Mouse (Mus musculus) embryonic stem cell, embryonic (primary cell): Measurements from ENCODE around the gene Dpf3.

Source experiments
- CTCF ChIA-PET, 4 experiments: fragments of 300-600 bp in 2 of 4; fragments of 350-600 bp in 2 of 4; sonication (Branson Sonifier 250); formaldehyde crosslinking; loops; one replicate each; lab custom pipeline; 2022; ENCODE audit warnings: inconsistent platforms in 2 of 4; lab: Charles Lee
- POLR2A ChIA-PET, 4 experiments: fragments of 300-600 bp in 2 of 4; fragments of 350-600 bp in 2 of 4; sonication (Branson Sonifier 250); formaldehyde crosslinking; loops; one replicate each; lab custom pipeline; 2022; ENCODE audit warnings: antibody characterized with exemption in 4 of 4, inconsistent platforms in 1 of 4; lab: Charles Lee

Gene Dpf3

DNA sequence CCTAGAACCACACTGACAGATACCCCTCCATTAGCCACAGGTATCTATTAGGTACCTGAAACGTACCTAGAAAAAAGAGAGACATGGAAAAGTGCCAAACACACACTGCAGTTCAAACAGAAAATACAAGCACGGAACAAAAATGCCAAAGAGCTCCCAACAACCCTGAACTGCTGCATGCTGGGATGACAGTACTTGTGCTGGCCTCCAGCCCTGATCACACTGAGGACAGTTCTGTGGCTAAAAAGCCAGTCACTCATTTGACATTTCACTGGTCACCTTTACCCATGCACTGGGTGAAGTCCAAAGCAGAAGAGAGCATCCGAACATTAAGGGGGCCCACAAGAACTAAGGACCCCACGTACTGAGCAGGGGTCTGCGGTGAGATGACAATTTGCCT, 137.8 kb downstream of the Dpf3 start:
- POLR2A ChIA-PET, result no interaction called here
- CTCF ChIA-PET, result interaction anchor here in 1 of 4 experiments (0.6 kb wide), 1 partner anchor 121 kb away, joined by 4 read pairs; no protein-coding TSS in a partner anchor

DNA sequence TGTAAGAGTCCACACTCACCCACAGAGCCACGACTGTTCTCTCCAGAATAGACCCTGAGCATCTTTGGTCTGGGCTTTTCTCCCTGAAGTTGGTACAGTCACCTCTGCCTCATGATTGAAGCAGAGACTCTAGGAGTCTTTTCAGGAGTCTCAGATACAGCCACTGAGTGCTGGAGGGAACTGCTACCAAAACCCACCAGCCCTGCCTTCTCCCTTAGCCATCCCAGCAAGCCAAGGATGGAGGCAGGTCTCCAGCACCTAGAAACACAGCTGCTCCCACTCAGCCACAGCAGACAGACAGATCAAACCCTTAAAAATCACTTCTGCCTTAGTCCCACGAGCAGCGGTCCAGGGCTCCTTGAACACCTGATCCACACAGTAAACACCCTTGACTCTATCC, 139.3 kb downstream of the Dpf3 start:
- ChIA-PET CTCF (interaction anchor here in 1 of 4 experiments (0.7 kb wide), 1 partner anchor 12 kb away, joined by 6 read pairs; no protein-coding TSS in a partner anchor), POLR2A (no interaction called here)

- ChIA-PET POLR2A (interaction anchor here in 2 of 4 experiments (0.7 to 1.0 kb wide), 2 partner anchors 13 to 502 kb away, joined by 3 to 5 read pairs; no protein-coding TSS in a partner anchor), CTCF (no interaction called here)
These were observed 144.7 kb downstream of the Dpf3 start for GRCm38 (mm10) chr12:83342875-83343185.

DNA sequence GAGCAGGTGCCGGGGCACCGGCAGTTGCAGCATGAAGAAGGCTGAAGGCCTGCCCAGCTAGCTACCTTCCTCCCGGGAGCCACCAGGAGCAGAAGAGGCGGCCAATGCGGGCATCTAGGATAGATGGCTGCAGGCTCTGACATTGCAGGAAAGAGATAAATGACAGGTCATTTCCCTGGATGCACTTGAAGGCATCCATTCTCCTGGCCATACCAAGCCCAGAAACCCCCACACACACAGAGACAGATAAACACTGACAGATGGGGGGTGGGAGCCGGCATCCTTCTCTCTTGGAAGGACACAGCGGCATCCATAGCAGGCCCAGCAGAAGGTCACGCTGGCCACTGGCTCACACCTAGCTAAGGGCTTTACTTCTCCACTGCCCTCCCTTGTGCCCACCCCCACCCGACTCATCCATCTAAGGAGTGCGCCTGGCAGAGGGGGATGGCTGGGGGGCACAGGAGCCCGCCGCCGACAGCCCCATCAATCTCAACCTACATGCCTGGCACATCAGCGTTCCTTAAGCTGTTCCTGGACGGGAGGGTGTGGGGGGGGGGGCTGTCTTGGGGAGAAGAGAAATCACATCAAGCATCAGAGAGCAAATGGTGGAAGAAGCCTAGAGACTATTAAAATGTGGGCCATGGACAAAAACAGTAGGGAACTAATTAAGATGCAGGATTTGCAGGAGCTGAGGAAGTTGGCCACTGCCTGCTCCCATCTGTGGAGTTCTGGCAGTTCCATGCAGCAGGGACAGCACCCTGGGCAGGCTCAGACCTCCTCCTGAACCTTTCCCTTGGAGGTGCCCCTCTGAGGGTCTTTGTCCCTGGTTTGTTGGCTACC, 145.3 kb downstream of the Dpf3 start:
- ChIA-PET CTCF (interaction anchor here in 1 of 4 experiments (0.6 kb wide), 1 partner anchor 230 kb away, joined by 3 read pairs; no protein-coding TSS in a partner anchor), POLR2A (interaction anchor here in 1 of 4 experiments (0.7 to 1.0 kb wide), 2 partner anchors 13 to 611 kb away, joined by 3 to 5 read pairs; no protein-coding TSS in a partner anchor)

DNA sequence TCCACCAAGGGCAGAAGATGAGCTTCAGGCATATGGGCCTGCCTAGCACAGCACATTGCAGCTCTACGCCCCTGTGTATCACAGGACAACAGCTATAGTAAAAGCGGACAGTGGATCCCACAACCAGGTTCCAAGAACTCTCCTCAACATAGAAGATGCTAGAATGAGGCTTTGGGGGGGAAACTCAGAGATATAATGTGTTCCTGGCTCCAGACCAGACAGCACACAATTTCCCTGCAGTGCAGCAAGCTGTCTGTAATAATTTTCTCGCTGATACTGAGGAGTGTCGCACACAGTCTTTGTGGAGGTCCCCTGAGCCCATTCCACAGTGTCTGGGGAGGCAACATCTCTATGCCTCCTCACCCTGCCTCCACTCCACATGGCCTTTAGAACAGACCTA, 146.6 kb downstream of the Dpf3 start:
- POLR2A ChIA-PET, result interaction anchor here in 1 of 4 experiments (1.0 to 1.5 kb wide), 2 partner anchors 9 to 426 kb away, joined by 3 read pairs; no protein-coding TSS in a partner anchor

GRCm38 (mm10) chr12:83338345-83338744, 149.2 kb downstream of the Dpf3 start:
- CTCF ChIA-PET, result interaction anchor here in 3 of 4 experiments (0.5 to 1.6 kb wide), 3 partner anchors 28 to 660 kb away, joined by 3 to 4 read pairs (median 3); no protein-coding TSS in a partner anchor
- POLR2A ChIA-PET, result interaction anchor here in 1 of 4 experiments (1.0 kb wide), 1 partner anchor 147 kb away, joined by 3 read pairs; no protein-coding TSS in a partner anchor

More for the DNA sequence above, 146.6 kb downstream of the Dpf3 start:
- CTCF ChIA-PET, result interaction anchor here in 1 of 4 experiments (0.5 kb wide), 1 partner anchor 432 kb away, joined by 3 read pairs; no protein-coding TSS in a partner anchor

DNA sequence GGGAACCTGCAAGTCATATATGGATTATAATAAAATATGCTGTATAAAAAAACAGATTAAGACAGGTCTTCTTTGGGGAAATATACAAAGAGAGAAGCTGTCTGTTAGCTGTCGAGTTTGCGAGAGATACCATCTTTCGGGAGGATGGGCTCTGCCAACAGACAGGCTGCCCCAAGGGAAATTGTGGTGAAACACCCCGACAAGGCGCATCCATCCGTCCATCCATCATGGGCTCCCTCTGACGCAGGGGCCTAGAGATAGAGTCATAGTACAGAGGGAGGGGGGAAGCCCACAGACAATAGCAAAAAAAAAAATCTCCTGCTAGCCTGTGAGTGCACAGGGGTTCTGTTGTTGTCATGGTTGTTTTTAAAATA, 149.8 kb downstream of the Dpf3 start:
- ChIA-PET POLR2A (interaction anchor here in 1 of 4 experiments (1.0 kb wide), 1 partner anchor 147 kb away, joined by 3 read pairs; no protein-coding TSS in a partner anchor), CTCF (interaction anchor here in 3 of 4 experiments (0.5 to 0.7 kb wide), 4 partner anchors 17 to 660 kb away, joined by 3 to 6 read pairs (median 4); no protein-coding TSS in a partner anchor)

- CTCF ChIA-PET, result interaction anchor here in 2 of 4 experiments (0.6 to 0.7 kb wide), 3 partner anchors 16 to 237 kb away, joined by 3 to 6 read pairs (median 4); no protein-coding TSS in a partner anchor
- POLR2A ChIA-PET, result interaction anchor here in 2 of 4 experiments (0.7 kb wide), 2 partner anchors 79 to 1639 kb away, joined by 4 read pairs; no protein-coding TSS in a partner anchor
These were observed 150.3 kb downstream of the Dpf3 start for GRCm38 (mm10) chr12:83337077-83337775.

GRCm38 (mm10) chr12:83330056-83330455, 157.5 kb downstream of the Dpf3 start:
- ChIA-PET POLR2A (no interaction called here), CTCF (no interaction called here)

DNA sequence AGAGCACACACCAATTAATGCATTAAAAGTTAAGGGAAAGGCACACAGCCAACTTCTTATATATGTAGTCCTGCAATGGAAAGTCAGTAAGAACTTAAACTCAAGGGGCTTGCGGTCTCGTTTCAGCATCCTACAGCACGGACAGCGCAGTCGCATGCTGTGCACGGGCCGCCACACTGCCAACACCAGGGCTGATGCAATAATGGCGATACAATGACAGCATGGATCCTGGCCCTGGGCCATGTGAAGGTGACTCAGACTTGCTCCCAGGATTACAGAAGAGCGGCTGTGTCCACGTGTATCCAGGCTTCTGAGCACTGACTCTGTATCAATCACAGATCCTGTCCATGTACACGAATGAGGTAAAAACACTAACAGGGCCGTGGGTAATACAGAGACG, 158.6 kb downstream of the Dpf3 start:
- ChIA-PET POLR2A (interaction anchor here in 1 of 4 experiments (1.0 kb wide), 1 partner anchor 14 kb away, joined by 5 read pairs; no protein-coding TSS in a partner anchor), CTCF (no interaction called here)

- POLR2A ChIA-PET, result no interaction called here
- CTCF ChIA-PET, result no interaction called here
These were observed 159.0 kb downstream of the Dpf3 start for GRCm38 (mm10) chr12:83328491-83328890.

GRCm38 (mm10) chr12:83327451-83327850, 160.1 kb downstream of the Dpf3 start:
- ChIA-PET POLR2A (no interaction called here), CTCF (no interaction called here)

DNA sequence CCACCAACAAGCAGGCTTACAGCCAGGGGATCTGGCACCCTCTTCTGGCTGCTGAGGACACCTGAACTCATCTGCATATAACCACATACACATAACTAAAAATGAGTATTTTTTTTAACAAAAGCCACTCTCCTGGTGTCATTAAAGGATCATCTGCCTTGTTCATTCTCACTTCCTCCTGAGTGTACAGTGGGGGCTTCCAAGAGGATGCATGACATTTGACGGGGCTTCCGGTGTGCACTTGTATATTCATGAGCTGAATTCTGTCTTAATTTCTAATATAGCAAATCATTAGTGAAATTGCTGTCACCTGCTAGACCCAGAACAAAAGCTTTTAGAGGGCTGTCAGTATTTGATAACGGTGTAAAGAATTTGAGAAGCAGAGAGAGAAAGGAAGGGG, 166.8 kb downstream of the Dpf3 start:
- CTCF ChIA-PET, result interaction anchor here (0.5 to 1.7 kb wide), 10 partner anchors 12 to 1477 kb away, joined by 3 to 8 read pairs (median 4); no protein-coding TSS in a partner anchor
- POLR2A ChIA-PET, result interaction anchor here in 2 of 4 experiments (0.9 to 1.3 kb wide), 2 partner anchors 11 to 222 kb away, joined by 3 read pairs; no protein-coding TSS in a partner anchor

DNA sequence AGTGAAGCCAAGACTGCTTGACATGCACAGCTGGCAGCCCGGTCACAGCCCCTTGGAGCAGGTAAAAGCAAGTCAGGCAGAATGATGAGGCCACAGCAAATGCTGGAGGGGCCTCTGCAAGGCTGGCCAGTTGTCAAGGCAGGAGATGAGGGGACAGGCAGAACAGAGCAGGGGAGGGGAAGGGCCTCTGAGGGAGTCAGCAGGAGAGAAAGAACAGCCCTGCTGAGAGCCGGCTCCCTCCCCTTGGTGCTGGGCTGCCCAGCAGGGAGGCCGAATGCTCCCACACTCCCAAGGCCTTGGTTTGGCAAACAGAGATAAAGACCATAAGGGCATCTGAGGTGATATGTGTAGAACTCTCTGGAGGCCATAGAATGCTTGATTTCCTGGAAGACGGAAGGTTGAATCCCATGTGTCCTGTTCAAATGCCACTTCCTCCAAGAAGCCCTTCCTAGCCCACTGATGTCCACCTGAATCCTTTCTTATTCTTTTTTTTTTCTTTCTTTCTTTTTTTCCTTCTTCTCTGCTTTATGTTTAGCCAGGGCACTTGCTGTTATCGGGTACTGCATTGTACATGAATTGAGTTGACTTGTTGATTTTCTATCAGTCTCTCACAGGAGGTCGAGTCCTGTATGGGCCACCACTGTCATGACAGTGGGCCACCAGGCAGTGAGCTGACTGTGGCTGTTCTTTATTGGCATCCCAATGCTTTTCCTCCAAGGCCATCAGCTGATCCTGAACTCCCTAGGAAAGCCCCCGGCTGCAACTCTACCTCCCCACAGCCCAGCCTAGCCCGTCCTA, 169.7 kb downstream of the Dpf3 start:
- ChIA-PET CTCF (interaction anchor here in 1 of 4 experiments (0.6 kb wide), 1 partner anchor 177 kb away, joined by 9 read pairs; no protein-coding TSS in a partner anchor), POLR2A (no interaction called here)

DNA sequence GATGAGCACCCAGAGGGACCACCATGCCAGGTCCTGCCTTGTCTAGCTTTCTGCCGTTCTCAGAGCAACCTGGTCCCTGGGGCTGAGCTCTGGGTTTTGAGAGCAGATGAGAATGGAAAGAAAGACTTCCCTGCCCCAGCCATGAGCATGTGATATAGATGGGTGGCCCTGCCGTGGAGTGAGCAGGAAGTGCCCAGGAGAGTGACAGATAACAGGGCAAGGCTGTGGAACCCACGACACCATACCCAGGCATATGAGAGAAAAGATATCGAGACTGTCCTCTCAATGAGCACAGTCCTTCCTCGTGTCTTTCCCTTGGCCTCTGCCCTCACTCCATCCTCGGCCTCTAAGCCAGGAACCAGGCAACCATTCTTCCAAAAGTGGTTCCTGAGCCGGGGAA, 172.8 kb downstream of the Dpf3 start:
- CTCF ChIA-PET, result interaction anchor here in 1 of 4 experiments (0.6 kb wide), 1 partner anchor 18 kb away, joined by 3 read pairs; no protein-coding TSS in a partner anchor

DNA sequence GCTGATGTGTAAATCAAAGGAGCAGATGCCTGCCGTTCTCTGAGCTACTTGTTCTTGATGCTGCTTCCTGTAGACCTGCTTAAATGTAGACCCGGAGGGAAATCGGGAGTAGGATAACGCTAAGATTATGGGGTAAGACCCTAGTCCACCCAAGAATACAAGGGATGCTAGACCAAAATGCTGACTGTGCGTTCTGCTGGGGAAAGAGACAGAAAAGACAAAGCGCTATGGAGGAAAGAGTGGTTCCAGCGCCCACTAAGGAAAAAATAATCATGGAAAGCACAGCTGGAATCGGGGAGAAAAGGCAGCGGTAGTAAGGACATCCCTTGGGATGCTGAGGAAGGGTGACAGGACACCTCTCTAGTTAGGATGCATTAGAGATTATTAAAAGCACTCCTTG, 174.7 kb downstream of the Dpf3 start:
- CTCF ChIA-PET, result no interaction called here
- POLR2A ChIA-PET, result interaction anchor here in 1 of 4 experiments (0.7 kb wide), 1 partner anchor 905 kb away, joined by 10 read pairs; no protein-coding TSS in a partner anchor

More for the DNA sequence above, 172.8 kb downstream of the Dpf3 start:
- POLR2A ChIA-PET, result no interaction called here

- CTCF ChIA-PET, result interaction anchor here in 3 of 4 experiments (0.8 to 1.6 kb wide), 4 partner anchors 11 to 197 kb away, joined by 3 to 7 read pairs (median 4); no protein-coding TSS in a partner anchor
- POLR2A ChIA-PET, result interaction anchor here in 3 of 4 experiments (0.6 to 2.4 kb wide), 6 partner anchors 11 to 1243 kb away, joined by 3 to 6 read pairs (median 3); no protein-coding TSS in a partner anchor
These were observed 176.9 kb downstream of the Dpf3 start for GRCm38 (mm10) chr12:83310567-83310966.
